Mouse (Mus musculus): ENCODE measurements at regions not wholly inside any gene's neighbourhood (a gene's known extent, or its start where the extent isn't known, plus 50 kb on each side); places are given as distances from the start of the nearest gene placed in this dataset.
A peak's percentile ranks its signal among the peaks of the same experiment; 100 is the strongest.

DNA sequence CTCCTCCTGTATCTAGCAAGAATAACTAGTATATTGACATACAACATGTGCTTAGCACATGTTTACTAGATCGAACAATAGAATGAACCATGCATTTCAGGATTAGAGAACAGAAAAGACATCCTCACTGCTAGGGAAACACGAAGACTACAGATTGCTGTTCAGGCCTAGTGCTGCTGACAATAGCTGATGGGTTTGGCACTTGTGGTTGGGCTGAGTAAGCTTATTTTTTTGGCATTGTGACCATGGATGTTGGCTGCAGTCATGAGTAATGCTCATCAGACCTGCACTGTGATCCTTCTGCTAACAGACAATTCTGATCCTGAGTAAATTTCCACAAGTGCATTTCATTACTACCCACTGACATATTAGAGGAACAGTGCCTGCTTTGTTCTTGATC, 117.7 kb upstream of the Kcnip4 start:
- DNase-seq: peak; percentile 74

DNA sequence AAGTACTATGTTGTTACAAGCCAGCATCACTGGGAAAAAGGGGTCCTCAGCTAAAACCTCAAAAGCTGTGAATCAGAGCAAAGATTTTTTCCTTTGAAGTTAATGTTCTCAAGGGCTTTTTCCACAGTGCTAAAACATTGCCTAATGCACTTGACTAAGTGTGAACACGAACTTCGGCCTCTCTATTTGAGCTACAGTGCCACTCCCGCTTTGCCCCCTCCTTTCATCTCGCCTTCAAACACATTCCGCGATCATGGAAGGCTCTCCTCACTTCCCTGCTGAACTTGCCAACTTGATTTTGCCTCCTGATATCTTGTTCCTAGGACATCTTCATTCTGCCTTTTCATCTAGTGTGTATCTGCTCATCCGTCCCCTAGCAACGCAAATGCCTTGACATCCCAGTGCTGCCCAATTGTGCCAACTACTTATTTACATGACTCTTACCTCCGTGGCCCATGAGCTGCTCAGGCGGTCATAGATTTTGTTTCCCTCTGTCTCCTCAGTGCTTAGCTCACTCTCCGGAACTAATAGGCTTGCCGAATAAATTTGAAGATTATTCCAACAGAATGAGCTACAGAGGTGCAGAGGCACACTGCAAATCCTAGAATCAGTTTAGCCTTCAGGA, 116.6 kb upstream of the Kcnip4 start:
- DNase-seq: no peak

DNA sequence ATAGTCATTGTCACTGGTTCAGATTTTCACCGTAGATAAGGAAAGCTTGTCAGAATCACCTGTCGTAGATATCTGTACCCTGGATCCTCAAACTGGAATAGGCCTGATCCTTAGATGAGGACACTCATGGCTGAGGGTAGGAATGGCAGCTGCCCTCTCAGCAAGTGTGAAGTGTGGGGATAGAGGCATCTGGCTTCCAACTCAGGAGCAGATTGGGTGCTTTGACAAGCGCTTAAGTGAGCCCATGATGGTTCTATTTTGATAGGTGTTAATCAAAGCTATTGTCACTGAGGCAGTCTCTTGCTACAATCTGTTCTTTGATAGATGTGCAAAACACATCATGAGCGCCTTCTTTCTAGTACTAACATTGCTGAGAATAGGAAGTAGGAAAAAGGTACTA, 114.9 kb upstream of the Kcnip4 start:
- peak; percentile 29 for DNase-seq

- no peak for DNase-seq
These were observed 95.4 kb upstream of the Kcnip4 start for GRCm38 (mm10) chr5:49620152-49620551.

DNA sequence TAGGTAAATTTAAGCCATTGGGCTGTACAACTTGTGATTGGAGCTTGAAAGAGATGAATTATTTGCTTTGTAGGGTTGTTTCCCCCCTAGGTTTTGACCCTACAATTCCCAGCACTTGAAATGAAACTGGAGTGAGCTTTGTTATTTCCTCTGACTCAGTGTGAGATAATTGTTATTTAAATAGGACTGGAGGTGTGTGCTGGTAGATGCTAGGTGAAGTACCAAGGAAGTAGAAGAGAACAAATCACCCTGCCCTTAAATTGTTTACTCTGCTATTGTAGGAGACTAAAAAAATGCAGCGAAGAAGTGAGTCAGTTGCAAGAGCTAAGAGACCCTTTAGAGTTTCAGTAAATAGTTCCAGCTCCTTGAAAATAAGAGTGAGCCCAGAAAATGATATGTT, 82.1 kb upstream of the Kcnip4 start:
- no peak for DNase-seq

DNA sequence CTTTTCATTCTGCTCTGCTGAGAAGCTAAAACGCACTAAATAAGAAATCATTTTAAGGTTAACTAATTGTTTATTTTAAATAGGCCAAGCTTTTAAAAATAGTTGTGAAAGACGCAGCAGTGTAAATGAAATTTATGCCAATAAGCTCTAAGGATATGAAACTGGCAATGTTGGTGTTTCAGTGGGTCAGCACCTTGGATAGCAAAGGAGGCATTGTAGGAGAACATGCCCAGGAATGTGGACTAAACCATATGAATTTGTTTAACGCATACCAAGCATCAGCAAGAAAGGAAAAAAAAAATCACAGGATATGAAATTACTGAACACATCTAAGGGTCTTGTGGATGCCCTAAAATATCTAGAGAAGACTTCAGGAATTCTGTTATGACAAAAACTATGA, 56.1 kb upstream of the Kcnip4 start:
- DNase-seq: no peak

GRCm38 (mm10) chr5:49575901-49576300, 51.2 kb upstream of the Kcnip4 start:
- no peak for DNase-seq

Measured in cerebellum, adult 11 months (tissue).